Mouse (Mus musculus) bone marrow, adult 2 months (tissue): ENCODE data around the gene Ms4a12.

Experiments used
- CTCF ChIP-seq: fragments of 200-500 bp; IDR thresholded peaks from 2 replicates; pipeline ENCODE4 v1.5.1; 2011; ENCODE audit warnings: low read length, control low read depth; ENCODE audit not compliant: control insufficient read depth, insufficient read depth
- POLR2A ChIP-seq: fragments of 200-500 bp; IDR thresholded peaks from 2 replicates; pipeline ENCODE4 v1.6.1; 2011; ENCODE audit warnings: low read depth, mild to moderate bottlenecking, control low read depth, low read length, borderline replicate concordance; ENCODE audit not compliant: control insufficient read depth

DNA sequence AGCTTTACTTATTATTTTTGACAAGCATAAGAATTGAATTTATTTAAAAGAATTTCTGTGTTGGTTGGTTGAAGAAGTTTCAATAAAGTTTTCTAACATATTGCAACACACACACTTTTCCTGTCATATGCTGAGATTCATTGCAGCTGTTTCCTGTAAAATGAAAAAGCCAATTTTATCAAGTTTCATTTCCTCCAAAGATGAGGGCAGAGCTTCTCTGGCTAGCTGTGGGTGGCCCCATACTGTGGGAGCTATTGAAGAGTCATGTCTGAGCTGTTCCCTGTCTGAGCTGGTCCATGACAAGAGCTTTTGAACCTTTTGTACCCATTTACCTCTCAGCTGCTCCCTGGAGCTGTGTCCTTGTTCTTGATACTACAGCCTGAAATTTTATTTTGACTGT is 12.0 kb upstream of the Ms4a12 start:
- no peak for TF ChIP-seq POLR2A
- TF ChIP-seq CTCF = no peak
